Mouse (Mus musculus) urinary bladder, postnatal 25 days (tissue): Measurements from ENCODE around the gene Ptger4.

Source experiments
- DNase-seq: peaks from one replicate; pipeline ENCODE4 v3.0.0; 2022; ENCODE audit warnings: low spot score

The Ptger4 gene

DNA sequence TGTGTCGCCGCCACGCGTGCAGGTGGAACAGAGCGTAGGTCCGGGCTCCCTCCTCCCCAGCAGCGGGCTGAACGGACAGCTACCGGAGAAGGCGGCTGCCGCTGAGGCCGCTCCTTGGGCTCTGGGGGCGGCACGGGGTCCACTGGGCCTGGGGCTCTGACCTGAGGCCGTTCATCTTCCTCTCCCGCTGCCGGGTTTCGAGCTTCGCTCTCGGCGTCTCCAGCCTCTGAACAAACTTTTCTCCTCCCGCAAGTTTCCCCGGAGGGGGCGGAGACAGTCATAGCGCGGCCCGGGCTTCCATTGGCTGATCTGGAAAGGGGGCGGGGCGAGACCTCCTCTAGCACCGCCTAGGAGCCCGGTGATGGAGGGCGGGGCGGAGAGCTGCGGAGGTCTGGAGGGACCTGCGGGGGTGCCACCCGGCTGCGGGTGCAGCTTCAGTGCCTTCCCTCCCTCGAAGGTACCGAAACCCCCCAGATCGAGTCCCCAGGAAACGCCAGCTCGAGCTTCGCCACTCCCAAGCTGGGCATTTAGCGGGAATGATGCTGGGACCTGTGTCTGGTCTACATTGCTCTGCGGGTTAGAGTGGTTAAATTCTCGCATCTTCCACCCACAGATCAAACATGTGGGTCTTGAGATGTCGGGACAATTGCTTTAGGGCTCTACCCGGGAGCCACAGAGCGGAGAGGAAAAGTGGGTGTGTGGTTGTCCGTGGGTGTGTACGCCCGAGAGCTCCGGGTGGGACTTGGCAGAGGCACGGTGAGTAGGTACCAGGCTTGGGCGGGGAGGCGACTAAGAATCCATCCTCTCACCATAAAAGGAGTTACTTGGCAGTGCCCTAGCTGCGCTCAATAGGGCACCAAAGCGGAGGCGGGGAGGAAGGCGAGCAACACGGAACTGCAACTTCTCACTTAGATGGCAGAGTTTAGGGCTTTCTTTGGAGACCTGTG is at the start of gene Ptger4:
TSS of gene Ptger4 (minus strand) at position 229 of the 947 bp plus-strand sequence.
- peak; percentile 97 for DNase-seq

DNA sequence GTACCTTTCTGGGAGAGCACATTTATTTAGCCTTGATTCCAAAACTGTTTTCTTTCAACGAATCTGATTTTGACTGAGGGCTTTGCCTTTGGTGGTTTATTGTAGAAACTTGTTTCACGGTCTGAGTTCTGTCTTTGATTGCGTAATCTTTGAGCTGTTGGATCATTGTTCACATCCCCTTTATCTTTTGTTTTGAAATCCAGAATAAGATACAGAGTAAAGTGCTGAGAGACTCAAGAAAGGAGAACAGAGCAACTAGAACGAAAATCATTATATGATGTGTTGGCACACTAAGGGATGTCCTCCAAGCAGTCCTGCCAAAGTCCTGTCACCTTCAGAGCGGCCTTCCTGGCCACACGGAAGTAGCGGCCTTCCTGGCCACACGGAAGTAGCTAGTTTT is 44.4 kb upstream of the Ptger4 start:
- no peak for DNase-seq

DNA sequence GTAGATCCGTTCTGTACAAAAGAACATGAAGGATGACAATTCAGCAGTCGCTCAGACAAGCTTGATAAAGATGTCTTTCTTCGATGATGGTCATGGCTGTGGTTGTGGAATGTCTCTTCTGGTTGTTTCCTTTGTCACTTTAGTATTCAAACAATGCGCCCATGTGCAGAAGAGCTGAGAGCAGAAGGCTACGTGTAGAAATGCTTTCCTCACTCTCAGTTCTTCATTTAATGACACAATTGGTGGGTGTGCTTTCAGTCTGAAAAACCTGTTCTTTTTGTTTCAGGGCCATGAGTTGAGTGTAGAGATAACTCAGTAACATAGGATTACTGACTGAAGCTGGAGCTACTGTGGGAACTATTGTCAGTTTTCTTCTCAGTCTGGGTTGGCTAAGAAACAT is 43.1 kb upstream of the Ptger4 start:
- DNase-seq: no peak

GRCm38 (mm10) chr15:5281316-5281715 is 37.3 kb upstream of the Ptger4 start:
- DNase-seq: no peak

DNA sequence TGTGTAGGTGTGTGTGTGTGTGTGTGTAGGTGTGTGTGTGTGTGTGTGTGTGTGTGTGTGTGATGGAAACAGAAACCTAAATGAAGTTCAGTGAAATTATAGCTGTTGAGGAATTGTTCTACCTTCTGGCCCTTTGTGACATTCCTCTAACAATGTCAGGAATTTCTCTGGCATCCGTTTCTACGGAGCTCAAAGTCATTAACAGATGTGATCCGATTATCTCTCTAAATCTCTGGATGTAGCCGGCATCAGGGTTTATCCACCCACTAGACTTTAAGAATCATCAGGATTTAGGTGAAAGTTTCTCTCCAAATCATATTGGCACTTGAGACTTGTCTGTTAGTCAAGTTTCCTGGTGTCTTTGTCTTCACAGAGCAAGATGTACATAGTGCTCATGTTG is 35.8 kb upstream of the Ptger4 start:
- no peak for DNase-seq

GRCm38 (mm10) chr15:5278525-5278924 is 34.5 kb upstream of the Ptger4 start:
- no peak for DNase-seq

DNA sequence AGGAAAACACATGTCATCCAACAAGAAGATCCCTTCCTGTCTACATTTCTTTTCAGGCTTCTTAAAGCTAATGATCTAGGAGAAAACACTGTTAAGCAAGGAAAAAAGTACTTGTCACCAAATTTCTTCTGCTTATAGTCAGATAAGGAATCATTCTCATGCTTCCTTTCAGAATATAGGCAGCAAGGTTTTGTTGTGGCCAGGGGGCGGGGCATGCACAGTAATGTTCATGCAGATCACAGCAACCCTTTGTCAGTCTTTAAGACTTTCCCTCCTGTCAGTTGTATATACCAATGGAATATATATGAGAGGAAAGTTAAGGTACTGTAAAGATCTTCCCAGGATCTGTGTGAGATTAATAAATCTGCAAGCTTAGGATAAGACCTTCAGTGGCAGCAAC is 30.0 kb upstream of the Ptger4 start:
- no peak for DNase-seq

DNA sequence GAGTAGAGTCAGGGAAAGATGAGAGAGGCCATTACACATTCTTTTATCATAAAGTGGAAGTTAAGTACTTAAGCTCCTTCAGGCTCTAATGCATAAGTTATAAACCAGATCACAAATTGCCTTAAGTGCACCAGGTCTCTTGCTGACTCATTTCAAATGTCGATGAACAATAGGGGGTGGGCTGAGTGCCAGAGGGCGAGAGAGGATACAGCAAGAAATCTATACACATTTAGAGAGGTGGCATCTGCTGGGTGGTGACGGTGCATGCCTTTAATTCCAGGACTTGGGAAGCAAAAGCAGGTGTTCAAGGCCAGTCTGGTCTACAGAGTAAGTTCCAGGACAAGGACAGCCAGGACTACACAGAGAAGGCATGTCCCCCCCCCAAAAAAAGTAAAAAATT is 22.1 kb upstream of the Ptger4 start:
- no peak for DNase-seq

DNA sequence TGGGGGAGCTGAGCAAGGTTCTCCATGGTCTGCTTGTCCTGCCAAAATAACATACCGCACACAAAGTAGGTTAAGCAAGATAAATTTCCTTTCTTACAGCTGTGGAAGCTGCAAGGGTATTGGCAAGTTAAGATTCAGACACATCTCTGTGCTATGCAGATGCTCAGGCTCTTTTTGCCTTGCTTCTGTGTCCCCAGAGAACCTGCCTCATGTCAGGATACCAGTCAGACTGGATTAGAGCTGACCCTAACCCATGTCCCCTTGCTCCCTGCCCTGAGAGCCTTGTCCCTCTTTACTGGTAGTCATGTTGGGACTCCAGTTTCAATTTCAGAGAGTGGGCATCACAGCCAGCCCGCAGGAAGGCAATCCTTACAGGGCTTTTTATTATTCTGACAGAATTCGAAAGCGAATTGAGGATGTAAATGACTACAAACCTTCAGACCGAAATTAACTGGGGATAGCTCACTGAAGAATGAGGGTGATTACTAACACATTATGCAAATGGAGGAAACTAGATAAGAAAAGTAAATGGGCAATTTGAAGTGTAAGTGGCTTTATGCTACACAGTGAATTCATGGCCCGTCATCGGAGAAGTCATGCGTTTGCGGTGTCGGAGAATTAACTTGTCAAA is 19.0 kb upstream of the Ptger4 start:
- no peak for DNase-seq

DNA sequence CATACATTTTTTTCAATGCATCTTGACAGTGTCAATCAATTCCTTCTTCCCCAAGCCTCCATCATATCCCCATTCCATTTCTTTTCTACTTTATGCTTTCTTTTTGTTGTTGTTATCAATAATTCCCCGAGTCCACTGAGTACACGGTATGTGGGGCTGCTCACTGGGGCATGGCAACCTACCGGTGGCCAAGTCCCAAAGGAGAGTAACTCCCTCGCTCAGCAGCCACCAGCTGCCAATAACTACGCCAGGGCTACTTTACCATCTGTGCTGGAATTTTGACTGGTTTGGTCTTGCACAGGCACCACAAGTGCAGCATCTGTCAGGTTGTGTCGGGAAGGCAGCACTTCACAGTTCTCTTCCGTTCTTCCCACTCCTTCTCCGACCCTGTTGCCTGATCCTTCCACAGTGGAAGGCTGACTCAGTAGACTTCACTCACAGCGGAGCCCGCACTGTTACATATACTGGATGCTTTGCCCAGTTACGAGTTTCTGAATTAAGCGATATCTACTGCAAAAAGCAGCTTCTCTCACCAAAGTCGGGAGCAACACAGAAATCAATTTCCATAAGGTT is 18.2 kb upstream of the Ptger4 start:
- DNase-seq: no peak

GRCm38 (mm10) chr15:5261004-5261403 is 17.0 kb upstream of the Ptger4 start:
- DNase-seq: no peak

DNA sequence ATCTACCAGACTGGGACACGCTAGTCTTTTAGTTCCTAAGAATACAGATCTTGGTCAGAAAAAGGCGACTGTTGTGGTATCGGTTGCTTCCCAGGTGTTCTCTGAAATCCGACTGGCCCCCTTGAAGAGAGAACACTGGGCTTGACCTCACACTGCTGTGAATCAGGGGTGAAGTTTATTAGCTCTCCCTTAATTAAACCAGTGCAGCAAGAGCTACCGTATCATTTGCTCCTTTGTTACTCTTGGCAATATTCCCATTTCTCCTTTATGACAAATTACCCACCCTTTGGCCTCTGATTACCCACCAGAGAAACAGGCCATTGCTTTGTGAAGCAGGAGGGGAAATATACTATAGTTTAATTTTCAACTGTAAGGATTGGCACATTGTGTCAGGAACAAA is 16.2 kb upstream of the Ptger4 start:
- DNase-seq: no peak

DNA sequence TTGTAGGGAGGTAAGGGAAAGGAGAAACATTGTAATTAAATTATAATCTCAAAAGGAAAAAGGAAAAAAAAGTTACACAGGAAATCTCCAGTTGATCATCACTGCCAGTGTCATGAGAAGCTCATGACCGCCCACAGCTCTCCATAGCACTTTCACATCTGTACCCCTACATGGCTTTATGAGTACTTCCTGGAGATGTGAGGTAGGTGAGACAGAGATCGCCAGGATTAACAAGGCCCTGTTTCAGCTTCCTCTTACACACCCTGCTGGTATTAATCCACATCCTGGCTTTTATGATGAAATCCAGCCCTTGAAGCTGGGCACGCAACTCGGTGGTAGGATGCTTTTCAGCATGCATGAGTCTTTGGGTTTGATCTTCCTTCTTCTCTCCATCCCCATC is 6.2 kb upstream of the Ptger4 start:
- no peak for DNase-seq

DNA sequence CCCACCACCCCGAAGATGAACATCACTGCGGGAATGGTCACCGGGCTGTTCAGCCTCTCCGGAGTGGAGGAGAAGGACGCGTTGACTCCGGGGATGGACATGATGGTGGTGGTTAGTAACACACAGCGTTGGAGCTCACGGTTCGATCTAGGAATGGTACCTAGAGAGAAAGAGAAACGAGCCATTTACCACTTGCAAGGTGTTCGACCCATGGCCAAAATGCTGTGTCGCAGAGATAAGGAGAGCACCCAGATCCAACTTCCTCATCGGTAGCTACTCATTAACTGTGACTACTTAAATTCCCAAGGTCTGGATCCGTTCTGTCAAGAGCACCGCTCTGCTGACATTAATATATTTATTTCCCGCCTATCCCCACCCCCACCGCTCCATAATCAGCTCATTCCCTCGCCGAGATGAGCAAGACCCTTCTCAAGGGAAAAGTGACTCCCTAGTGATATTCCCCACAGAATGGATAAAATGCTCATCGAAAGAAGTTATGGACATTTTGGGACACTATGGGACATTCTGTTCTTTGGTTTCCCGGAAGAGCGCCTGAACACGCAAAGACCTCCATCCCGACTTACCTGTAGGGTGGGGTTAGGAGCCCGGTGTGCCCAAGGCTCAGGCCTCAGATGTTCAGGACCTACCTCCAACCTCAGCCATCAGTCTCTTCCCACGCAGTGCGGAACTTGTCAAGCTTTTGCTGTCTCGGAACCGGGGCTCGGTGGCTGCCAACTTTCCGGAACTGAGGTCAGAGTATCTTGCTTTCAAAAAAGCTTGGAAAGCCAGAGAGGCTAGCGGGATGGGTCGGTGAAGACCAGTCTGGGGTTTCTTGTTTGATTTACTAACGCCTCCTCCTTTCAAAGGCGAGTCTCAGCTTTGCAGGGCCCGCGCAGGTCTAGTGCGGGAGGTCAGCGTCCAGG is 690 bp downstream of the Ptger4 start:
- DNase-seq: peak; percentile 20

DNA sequence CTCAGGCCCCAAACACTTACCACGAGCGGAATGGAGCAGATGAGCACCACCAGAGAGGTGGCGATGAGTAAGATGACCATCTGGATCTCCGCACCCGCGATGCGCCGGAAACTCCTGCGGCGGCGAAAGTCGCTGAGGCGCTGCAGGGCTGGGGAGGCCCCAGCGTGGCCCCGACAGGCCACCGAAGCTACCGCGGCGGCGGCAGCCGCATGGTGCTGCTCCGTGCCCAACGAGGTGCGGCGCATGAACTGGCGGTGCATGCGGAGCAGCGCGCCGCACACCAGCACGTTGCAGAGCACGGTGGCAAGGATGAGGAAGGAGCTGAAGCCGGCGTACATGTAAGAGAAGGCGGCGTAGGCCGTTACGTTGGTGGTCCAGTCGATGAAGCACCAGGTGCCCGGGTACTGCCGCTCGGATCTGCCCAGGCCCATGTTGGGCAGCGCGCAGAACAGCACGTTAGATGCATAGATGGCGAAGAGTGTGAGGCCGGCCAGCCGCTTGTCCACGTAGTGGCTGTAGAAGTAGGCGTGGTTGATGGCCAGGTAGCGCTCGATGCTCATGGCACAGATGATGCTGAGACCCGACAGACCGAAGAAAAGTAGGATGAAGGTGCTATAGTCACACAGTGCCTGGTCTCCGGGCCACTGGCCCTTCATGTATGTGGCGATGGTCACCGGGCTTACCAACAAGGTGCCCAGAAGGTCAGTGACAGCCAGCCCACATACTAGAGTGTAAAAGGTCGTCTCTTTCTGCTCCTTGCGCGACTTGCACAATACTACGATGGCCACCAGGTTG is 1.5 kb downstream of the Ptger4 start:
- peak; percentile 9 for DNase-seq

- DNase-seq: no peak
Measured at GRCm38 (mm10) chr15:5241304-5242201, 2.4 kb downstream of the Ptger4 start.

DNA sequence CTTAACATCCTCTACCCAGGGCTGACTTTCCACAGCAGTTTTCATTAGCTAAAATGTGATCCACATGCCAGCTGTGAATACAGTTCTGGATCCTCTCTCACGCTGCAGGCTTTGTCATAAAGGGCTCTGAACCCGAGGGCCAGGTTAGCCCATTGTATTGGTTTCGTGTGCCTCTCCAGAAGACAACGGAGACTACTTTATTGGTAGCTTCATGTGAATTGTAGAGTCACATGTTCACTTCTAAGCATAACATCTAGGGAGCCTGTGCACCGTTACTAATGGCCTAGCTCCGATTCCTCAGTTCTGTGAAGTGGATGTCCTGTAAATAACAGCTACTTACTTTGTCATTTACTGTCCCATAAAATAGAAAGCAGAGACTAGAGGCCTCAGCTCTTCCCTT is 3.6 kb downstream of the Ptger4 start:
- no peak for DNase-seq

DNA sequence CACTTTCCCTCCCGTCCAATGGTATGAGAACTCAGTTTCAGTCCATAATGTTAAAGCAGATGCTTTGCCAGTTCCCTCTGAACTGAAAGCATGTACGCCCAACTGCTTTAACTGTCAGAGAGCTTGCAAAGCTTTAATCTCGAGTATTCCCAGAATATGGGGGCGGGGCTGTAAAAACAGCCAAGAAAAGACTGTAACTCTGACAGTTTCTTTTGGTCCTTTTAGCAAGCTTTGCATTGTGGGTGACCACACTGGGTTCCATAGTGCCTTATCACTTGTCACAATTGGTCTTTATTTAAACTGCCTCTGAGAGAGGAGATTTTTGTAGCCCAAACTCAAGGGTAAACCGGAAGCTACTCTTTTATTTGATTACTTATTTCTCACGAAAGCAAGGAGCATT is 4.1 kb downstream of the Ptger4 start:
- DNase-seq: no peak

- no peak for DNase-seq
Measured at GRCm38 (mm10) chr15:5239361-5239760, 4.6 kb downstream of the Ptger4 start.

DNA sequence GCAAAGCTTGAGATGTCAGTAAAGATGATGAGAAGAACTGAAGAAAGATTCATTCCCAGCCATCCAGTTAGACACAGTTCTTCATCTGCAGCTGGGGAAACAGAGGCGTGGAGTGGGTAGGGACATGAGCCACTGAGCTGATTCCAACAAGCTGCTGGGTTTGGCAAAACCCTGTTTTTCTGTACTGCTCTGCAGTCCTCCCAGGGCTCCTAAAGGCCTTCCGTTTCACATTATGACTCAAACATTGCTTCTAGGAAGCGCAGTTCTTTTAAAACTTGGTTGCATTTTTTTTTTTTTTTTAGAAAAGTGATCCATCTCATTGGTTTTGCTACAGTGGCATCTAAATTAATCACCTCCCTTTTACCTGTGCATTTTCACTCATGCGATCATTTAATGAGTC is 5.4 kb downstream of the Ptger4 start:
- no peak for DNase-seq
